Mouse (Mus musculus) lung, postnatal 0 days (tissue): ENCODE results near the gene Mylip.

Experiments
- CTCF ChIP-seq: IDR thresholded peaks from 2 replicates; pipeline ENCODE4 v1.5.1; 2016; ENCODE audit warnings: antibody characterized with exemption, mild to moderate bottlenecking
- EP300 ChIP-seq: IDR thresholded peaks from 2 replicates; pipeline ENCODE4 v1.6.1; 2016; ENCODE audit warnings: antibody characterized with exemption, mild to moderate bottlenecking, control low read depth

- TF ChIP-seq CTCF (no peak), EP300 (no peak)
Measured at GRCm38 (mm10) chr13:45402316-45403039, 12.9 kb downstream of the Mylip start.
